Mouse (Mus musculus): ENCODE measurements at regions not wholly inside any gene's neighbourhood (a gene's known extent, or its start where the extent isn't known, plus 50 kb on each side); places are given as distances from the start of the nearest gene placed in this dataset.
"Not testable (repeated sequence)": the region's sequence is repeated elsewhere in the genome, so short reads cannot be mapped to it uniquely, and the experiment has no call there.

DNA sequence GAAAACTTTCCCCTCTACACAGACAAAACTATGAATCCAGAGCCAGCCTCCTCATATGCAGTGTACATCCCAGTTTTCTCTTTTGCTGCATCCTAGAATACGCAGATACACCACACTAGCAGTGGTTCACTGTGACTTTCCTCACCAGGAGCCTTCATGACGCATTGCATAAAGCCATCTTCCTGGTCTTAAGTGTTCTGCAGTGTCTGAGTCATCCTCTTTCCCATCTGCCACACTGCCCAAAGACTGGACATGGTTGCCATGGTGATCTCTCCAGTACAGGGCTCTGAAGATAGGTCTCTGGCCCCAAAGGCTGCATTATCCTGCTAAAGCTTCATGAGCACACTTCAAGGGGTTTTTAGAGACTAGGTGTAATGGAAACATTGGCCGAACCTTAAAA lies 65.8 kb downstream of the 1700018G05Rik start:
- TF ChIP-seq POLR2A, CTCF (IDR thresholded peaks at IDR 0.05; ENCODE audit: insufficient read depth, low read depth, low read length): not testable (repeated sequence)

All from olfactory bulb, adult 2 months (tissue).